Mouse (Mus musculus) neural tube, embryonic 11.5 days (tissue): ENCODE results near the gene Gm11563. TPM values are rescaled to one million over a fixed set of nuclear protein-coding genes. Genes with fewer than 3 reads are reported as not detected.
"Not testable (repeated sequence)": the region's sequence is repeated elsewhere in the genome, so short reads cannot be mapped to it uniquely, and the experiment has no call there.

Experiments
- ATAC-seq: fragments of 200-750 bp; cut with Nextera tagmentation; 2 replicates; pipeline ENCODE4 v1.8.0; 2017; ENCODE audit warnings: moderate number of reproducible peaks, mild to moderate bottlenecking, moderate TSS enrichment, moderate library complexity; ENCODE audit not compliant: insufficient read depth, low FRiP score, low TSS enrichment
- DNase-seq: peaks from one replicate; pipeline ENCODE4 v3.0.0-alpha.2; 2015; ENCODE audit warnings: low spot score
- H3K27ac ChIP-seq: fragments of 300-500 bp; sonication (generic); 2 replicates; pipeline ENCODE4 v1.5.1; 2014; ENCODE audit warnings: low read depth, mild to moderate bottlenecking, low read length
- H3K27me3 ChIP-seq: fragments of 300-500 bp; sonication (generic); 2 replicates; pipeline ENCODE4 v1.6.1; 2014; ENCODE audit warnings: mild to moderate bottlenecking, low read length, mixed read lengths; ENCODE audit not compliant: control insufficient read depth, insufficient read depth
- H3K36me3 ChIP-seq: fragments of 300-500 bp; sonication (generic); 2 replicates; pipeline ENCODE4 v1.6.1; 2014; ENCODE audit warnings: mild to moderate bottlenecking, low read length, moderate library complexity, mixed read lengths; ENCODE audit not compliant: control insufficient read depth, insufficient read depth
- H3K4me1 ChIP-seq: fragments of 300-500 bp; sonication (generic); 2 replicates; pipeline ENCODE4 v1.6.1; 2014; ENCODE audit warnings: low read length, mixed read lengths; ENCODE audit not compliant: control insufficient read depth, insufficient read depth
- H3K4me2 ChIP-seq: fragments of 300-500 bp; sonication (generic); 2 replicates; pipeline ENCODE4 v1.6.1; 2014; ENCODE audit warnings: low read depth, mild to moderate bottlenecking, moderate library complexity
- H3K4me3 ChIP-seq: fragments of 300-500 bp; sonication (generic); 2 replicates; pipeline ENCODE4 v1.5.1; 2014; ENCODE audit warnings: low read depth, low read length
- H3K9ac ChIP-seq: fragments of 300-500 bp; sonication (generic); 2 replicates; pipeline ENCODE4 v1.6.1; 2014; ENCODE audit warnings: mild to moderate bottlenecking, low read length
- H3K9me3 ChIP-seq: fragments of 300-500 bp; sonication (generic); 2 replicates; pipeline ENCODE4 v1.6.1; 2016; ENCODE audit warnings: low read length; ENCODE audit not compliant: control insufficient read depth
- WGBS: fragments of 180-500 bp; shearing (Covaris S2); extraction: QIAGEN DNeasy Blood & Tissue Kit; methylation state at CpG from one replicate; pipeline ENCODE4 v1.1.7; 2014; 5-methylcytosine and 5-hydroxymethylcytosine counted together
- polyA plus RNA-seq: library from polyadenylated mRNA; unstranded; fragments of >200 nt; fragmentation: Nextera tagmentation; extraction: Ambion mirVana; gene quantifications from 2 replicates; pipeline ENCODE4 v1.2.1, GENCODE M21; 2014

Gene Gm11563
- polyA plus RNA-seq = not detected in 2 replicates

DNA sequence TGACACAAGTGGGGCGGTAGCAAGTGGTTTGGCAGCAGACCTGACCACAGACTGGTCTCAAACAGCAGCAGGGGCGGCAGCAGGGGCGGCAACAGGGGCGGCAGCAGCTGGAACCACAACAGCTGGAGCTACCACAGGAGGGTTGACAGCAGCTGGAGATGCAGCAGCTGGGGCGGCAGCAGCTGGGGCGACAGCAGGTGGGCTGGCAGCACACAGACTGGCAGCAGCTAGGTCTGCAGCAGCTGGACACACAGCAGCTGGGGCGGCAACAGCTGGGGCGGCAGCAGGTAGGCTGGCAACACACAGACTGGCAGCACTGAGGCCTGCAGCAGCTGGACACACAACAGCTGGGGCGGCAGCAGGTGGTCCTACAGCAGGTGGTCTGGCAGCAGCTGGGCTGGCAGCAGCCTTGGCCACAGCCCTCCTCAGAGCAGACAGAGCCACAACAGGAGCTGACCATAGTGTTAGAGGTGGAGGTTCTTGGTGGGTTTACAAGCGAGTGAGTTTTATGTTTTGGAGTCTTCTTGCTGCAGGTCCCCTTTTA, at the start of gene Gm11563:
Gene Gm11563, minus strand, starts transcription at position 494 of the 544 bp plus-strand sequence.
- H3K4me3 ChIP-seq, H3K27me3 ChIP-seq, H3K4me1 ChIP-seq, H3K4me2 ChIP-seq, H3K27ac ChIP-seq, H3K9me3 ChIP-seq, H3K36me3 ChIP-seq, DNase-seq, ATAC-seq, H3K9ac ChIP-seq: not testable (repeated sequence)
- 64% methylated on average over 10 of the region's 10 CpGs for WGBS

DNA sequence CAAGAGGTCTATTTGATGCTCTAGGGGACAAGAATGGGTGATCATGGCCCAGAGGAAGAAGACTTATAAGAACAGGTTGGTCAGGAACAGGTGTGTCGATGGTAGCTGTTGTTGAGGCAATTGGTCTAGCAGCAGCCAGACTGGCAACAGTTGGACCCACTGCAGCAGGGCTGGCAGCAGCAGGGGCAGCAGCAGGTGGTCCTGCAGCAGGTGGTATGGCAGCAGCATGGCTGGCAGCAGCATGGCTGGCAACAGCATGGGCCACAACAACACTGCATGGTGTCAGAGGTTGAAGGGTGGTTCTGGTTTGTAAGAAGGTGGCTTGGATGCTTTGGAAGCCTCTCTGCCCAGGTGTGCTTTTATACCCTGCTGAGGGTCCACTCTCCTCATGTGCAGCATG, 31.7 kb upstream of the Gm11563 start, which contains the start of gene Gm14190:
Gene Gm14190, minus strand, starts transcription at position 278 of the 400 bp plus-strand sequence.
- Histone ChIP-seq H3K4me1 (no peaks in the 10 kb centered on the region), H3K36me3 (no peaks in the 10 kb centered on the region), H3K27me3 (no peaks in the 10 kb centered on the region), H3K4me3 (no peak within 1 kb of the TSS), H3K9ac (no peak within 1 kb of the TSS), H3K27ac (no peak within 1 kb of the TSS), H3K9me3 (no peaks in the 10 kb centered on the region), H3K4me2 (no peak within 1 kb of the TSS)
- DNase-seq (no peak), ATAC-seq (no peak)
- 88% methylated on average over 1 of the region's 1 CpGs for WGBS

DNA sequence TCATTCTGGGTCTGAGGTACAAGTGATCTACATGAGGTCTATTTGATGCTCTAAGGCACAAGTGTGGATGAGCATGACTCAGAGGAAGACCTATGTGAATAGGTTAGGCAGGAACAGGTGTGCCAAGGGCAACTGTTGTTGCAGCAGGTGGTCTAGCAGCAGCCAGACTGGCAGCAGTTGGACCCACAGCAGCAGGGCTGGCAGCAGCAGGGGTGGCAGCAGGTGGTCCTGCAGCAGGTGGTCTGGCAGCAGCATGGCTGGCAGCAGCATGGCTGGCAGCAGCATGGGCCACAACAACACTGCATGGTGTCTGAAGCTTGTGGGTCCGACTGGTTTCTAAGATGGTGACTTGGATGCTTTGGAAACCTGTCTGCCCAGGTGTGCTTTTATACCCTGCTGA, 26.5 kb upstream of the Gm11563 start:
- not testable (repeated sequence) for H3K4me2 ChIP-seq, H3K4me1 ChIP-seq, H3K27me3 ChIP-seq, H3K27ac ChIP-seq, H3K9me3 ChIP-seq, H3K4me3 ChIP-seq, H3K9ac ChIP-seq, H3K36me3 ChIP-seq, DNase-seq, ATAC-seq
- 79% methylated on average over 1 of the region's 1 CpGs for WGBS

DNA sequence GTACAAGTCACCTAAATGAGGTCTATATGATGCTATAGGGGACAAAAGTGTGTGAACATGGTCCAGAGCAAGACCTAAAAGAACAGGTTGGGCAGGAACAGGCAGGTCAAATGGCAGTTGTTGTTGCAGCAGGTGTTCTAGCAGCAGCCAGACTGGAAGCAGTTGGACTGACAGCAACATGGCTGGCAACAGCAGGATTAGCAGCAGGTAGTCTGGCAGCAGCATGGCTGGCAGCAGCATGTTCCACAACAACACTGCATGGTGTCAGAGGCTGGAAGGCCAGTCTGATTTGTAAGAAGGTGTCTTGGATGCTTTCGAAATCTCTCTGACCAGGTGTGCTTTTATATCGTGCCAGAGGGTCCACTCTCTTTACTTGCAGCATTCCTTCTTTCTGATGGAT, 24.7 kb upstream of the Gm11563 start:
- Histone ChIP-seq H3K27me3 (no peaks in the 10 kb centered on the region), H3K4me2 (no peak overlapping the region), H3K27ac (no peak overlapping the region), H3K9ac (no peak overlapping the region), H3K9me3 (no peaks in the 10 kb centered on the region), H3K36me3 (no peaks in the 10 kb centered on the region), H3K4me1 (no peaks in the 10 kb centered on the region), H3K4me3 (no peak overlapping the region)
- DNase-seq (no peak), ATAC-seq (no peak)
- 89% methylated on average over 2 of the region's 2 CpGs for WGBS

DNA sequence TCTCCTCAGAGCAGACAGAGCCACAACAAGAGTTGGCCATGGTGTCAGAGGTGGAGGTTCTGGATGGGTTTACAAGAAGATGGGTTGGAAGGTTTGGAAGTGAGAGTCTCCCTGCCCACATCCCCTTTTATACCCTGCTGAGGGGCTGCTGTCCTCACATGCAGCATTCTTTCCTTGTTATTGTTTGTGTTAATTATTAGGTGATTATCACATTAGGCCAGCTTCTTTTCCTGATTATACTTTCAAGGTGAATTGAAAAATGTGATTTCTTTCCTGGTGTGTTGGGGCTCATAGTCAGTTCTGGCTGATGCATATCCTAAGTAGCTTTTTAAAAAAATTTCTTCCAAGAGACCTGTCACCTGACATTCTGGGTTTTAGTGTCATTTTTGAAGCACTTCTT, 7.1 kb upstream of the Gm11563 start, which contains the start of gene Krtap4-6:
Gene Krtap4-6, minus strand, starts transcription at position 101 of the 400 bp plus-strand sequence.
- no peak within 1 kb of the TSS for H3K4me2 ChIP-seq
- no peaks in the 10 kb centered on the region for H3K9me3 ChIP-seq
- no peaks in the 10 kb centered on the region for H3K27me3 ChIP-seq
- no peaks in the 10 kb centered on the region for H3K36me3 ChIP-seq
- no peaks in the 10 kb centered on the region for H3K4me1 ChIP-seq
- no peak within 1 kb of the TSS for H3K27ac ChIP-seq
- no peak within 1 kb of the TSS for H3K4me3 ChIP-seq
- ATAC-seq = no peak
- H3K9ac ChIP-seq = no peak within 1 kb of the TSS
- no peak for DNase-seq

DNA sequence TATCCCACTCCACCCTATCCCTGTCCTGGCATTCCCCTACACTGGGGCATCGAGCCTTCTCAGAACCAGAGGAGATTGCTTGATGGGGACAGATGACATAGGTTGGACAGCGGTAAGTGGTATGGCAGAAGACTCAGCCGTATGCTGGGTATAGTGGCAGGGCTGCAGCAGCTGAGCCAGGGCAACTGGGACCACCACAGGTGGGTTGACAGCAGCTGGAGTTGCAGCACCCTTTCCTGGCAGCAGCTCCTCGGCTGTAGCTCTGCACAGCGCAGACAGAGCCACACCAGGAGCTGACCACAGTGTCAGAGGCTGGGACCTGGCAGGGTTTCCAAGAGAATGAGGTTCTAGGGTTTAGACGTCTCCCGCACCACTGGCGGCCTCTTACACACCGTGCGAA, 4.0 kb upstream of the Gm11563 start:
- Histone ChIP-seq H3K27ac (no peak overlapping the region), H3K27me3 (no peaks in the 10 kb centered on the region), H3K9me3 (no peaks in the 10 kb centered on the region), H3K4me3 (no peak overlapping the region), H3K4me2 (no peak overlapping the region), H3K4me1 (no peaks in the 10 kb centered on the region), H3K36me3 (no peaks in the 10 kb centered on the region), H3K9ac (no peak overlapping the region)
- no peak for DNase-seq
- WGBS = 92% methylated on average over 10 of the region's 10 CpGs
- ATAC-seq = no peak

DNA sequence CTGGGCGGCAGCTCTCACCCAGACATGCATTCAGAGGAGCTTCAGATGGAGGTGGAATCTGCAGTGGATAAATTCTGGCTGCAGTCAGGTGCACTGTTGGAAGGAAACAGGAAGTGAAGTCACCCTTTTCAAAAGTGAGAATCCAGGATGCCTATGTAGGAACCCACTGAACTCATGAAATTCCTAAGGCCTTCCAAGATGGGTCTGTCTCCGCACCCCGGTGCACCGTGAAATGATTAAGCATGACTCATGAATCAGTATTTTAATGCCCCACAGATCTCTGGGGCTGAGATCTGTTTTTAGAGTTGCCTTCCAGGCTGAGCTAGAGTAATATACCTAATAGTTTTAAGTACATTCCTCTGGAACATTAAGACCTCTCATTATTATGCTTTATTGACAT, 496 bp upstream of the Gm11563 start:
- Histone ChIP-seq H3K9me3 (no peaks in the 10 kb centered on the region), H3K36me3 (no peaks in the 10 kb centered on the region), H3K27me3 (no peaks in the 10 kb centered on the region), H3K4me3 (no peak overlapping the region), H3K27ac (no peak overlapping the region), H3K4me2 (no peak overlapping the region), H3K4me1 (no peaks in the 10 kb centered on the region), H3K9ac (no peak overlapping the region)
- DNase-seq (no peak), ATAC-seq (no peak)
- 90% methylated on average over 4 of the region's 4 CpGs for WGBS

DNA sequence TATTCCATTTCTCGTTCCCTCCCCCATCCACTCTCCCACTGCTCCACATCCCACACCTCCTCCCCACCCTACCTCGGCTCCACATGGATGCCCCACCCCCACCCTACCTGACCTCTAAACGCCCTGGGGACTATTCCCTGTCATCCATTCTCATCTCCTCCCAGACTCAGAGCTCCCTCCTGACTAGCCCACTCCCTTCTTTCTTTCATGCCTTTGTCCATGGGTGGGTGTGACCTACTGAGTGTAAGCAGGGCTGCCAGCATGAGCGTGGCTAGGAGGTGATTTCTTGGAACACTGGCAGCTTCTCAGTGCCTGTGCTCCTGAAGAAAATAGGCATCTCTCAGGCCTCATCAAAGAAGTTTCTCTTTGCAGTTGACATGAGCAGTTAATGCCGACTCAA, 1.7 kb downstream of the Gm11563 start:
- no peak overlapping the region for H3K4me3 ChIP-seq
- WGBS = 48% methylated on average over 5 of the region's 5 CpGs
- ATAC-seq = no peak
- H3K27me3 ChIP-seq = no peaks in the 10 kb centered on the region
- H3K27ac ChIP-seq = no peak overlapping the region
- H3K36me3 ChIP-seq = no peaks in the 10 kb centered on the region
- H3K4me1 ChIP-seq = no peaks in the 10 kb centered on the region
- no peaks in the 10 kb centered on the region for H3K9me3 ChIP-seq
- no peak for DNase-seq
- no peak overlapping the region for H3K9ac ChIP-seq
- no peak overlapping the region for H3K4me2 ChIP-seq

DNA sequence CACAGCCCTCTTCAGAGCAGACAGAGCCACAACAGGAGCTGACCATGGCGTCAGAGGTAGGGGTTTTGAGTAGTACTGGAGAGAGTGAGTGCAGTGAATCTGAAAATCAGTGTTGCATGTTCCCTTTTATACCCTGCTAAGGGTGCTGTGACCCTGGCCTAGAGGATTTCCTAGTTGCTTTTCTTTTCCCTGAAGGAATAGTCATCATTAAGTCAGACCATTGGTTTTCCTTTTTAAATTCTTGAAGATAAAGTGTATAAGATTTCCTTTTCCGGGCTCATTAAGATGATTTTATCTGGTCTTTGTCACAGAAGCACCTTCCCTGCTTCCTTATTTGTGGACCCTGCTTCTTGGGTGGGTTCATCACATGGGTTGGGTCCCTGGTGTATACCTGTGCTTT, 8.6 kb downstream of the Gm11563 start, which contains the start of gene Gm11555:
Gene Gm11555, minus strand, starts transcription at position 101 of the 400 bp plus-strand sequence.
- Histone ChIP-seq H3K9me3 (no peaks in the 10 kb centered on the region), H3K27ac (no peak within 1 kb of the TSS), H3K4me2 (no peak within 1 kb of the TSS), H3K4me3 (no peak within 1 kb of the TSS), H3K36me3 (no peaks in the 10 kb centered on the region), H3K4me1 (no peaks in the 10 kb centered on the region), H3K27me3 (no peaks in the 10 kb centered on the region), H3K9ac (no peak within 1 kb of the TSS)
- DNase-seq (no peak), ATAC-seq (no peak)
- WGBS = 85% methylated on average over 2 of the region's 2 CpGs
